Mouse (Mus musculus) layer of hippocampus, adult 8-10 months (tissue): ENCODE measurements at regions not wholly inside any gene's neighbourhood (a gene's known extent, or its start where the extent isn't known, plus 50 kb on each side); places are given as distances from the start of the nearest gene placed in this dataset.
"Not testable (repeated sequence)": the region's sequence is repeated elsewhere in the genome, so short reads cannot be mapped to it uniquely, and the experiment has no call there.

ENCODE experiments used
- DNase-seq, 2 experiments: peaks; one replicate each; pipeline ENCODE4 v3.0.0; 2022; ENCODE audit warnings: low spot score in 2 of 2

- DNase-seq, result no peak
Observed at GRCm38 (mm10) chr1:157048996-157049395, 59.5 kb downstream of the Tex35 start.

GRCm38 (mm10) chr1:157048201-157048923, 60.1 kb downstream of the Tex35 start:
- no peak for DNase-seq

- no peak for DNase-seq
Observed at GRCm38 (mm10) chr1:157047751-157048200, 60.7 kb downstream of the Tex35 start.

- DNase-seq, result no peak
Observed at GRCm38 (mm10) chr1:157046760-157047182, 61.7 kb downstream of the Tex35 start.

GRCm38 (mm10) chr1:157039836-157040196, 68.7 kb downstream of the Tex35 start:
- DNase-seq, result no peak

GRCm38 (mm10) chr1:157039016-157039835, 69.3 kb downstream of the Tex35 start:
- peak in 1 of 2 experiments; percentile 59 for DNase-seq

- DNase-seq, result no peak
Observed at GRCm38 (mm10) chr1:157038111-157039008, 70.1 kb downstream of the Tex35 start.

GRCm38 (mm10) chr1:157037246-157037991, 71.1 kb downstream of the Tex35 start:
- no peak for DNase-seq

GRCm38 (mm10) chr1:157036779-157037178, 71.7 kb downstream of the Tex35 start:
- no peak for DNase-seq

- not testable (repeated sequence) for DNase-seq
Observed at GRCm38 (mm10) chr1:157035221-157035620, 73.3 kb downstream of the Tex35 start.

GRCm38 (mm10) chr1:157028682-157029081, 79.8 kb downstream of the Tex35 start:
- no peak for DNase-seq

- no peak for DNase-seq
Observed at GRCm38 (mm10) chr1:157027681-157028080, 80.8 kb downstream of the Tex35 start.

GRCm38 (mm10) chr1:157023462-157023861, 84.0 kb upstream of the Ralgps2 start:
- no peak for DNase-seq

- no peak for DNase-seq
Observed at GRCm38 (mm10) chr1:157022456-157023435, 83.3 kb upstream of the Ralgps2 start.

GRCm38 (mm10) chr1:157019892-157020291, 80.5 kb upstream of the Ralgps2 start:
- DNase-seq, result peak in 1 of 2 experiments; percentile 32

GRCm38 (mm10) chr1:157018726-157019125, 79.3 kb upstream of the Ralgps2 start:
- DNase-seq, result no peak

- DNase-seq, result no peak
Observed at GRCm38 (mm10) chr1:157017198-157017994, 78.0 kb upstream of the Ralgps2 start.

GRCm38 (mm10) chr1:157016625-157017024, 77.2 kb upstream of the Ralgps2 start:
- DNase-seq, result no peak
